Mouse (Mus musculus) liver, postnatal 0 days (tissue): Measurements from ENCODE around the gene Mroh7.

ENCODE experiments used
- CTCF ChIP-seq: sonication (generic); IDR thresholded peaks from 2 replicates; pipeline ENCODE4 v1.5.1; 2016; ENCODE audit warnings: antibody characterized with exemption, low read depth
- EP300 ChIP-seq: IDR thresholded peaks from 2 replicates; pipeline ENCODE4 v1.6.1; 2016; ENCODE audit warnings: antibody characterized with exemption, low read depth, mild to moderate bottlenecking

DNA sequence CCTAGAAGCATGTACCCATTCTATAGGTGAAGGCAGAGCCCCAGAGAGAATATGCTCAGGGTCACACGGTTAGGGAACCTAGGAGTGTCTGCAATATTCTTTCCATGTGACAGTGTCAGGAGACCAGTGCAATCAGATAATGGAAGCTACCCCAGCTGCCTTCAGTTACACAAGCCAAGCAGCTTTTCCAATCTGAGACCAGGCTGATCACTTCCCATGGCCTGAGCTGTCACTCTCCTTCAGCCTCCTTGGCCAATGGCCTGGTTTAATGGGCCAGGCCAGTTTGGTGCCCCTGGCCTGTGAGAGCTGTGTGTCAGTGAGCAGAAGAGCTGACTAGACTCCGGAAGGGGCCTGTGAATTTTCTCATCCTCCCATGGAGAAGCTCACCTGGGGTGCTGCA is 65.5 kb downstream of the Mroh7 start:
- TF ChIP-seq CTCF (no peak), EP300 (no peak)
